Mouse (Mus musculus) spleen, adult 18-20 months (tissue): ENCODE results near the gene Olfr385.
"Not testable (repeated sequence)": the region's sequence is repeated elsewhere in the genome, so short reads cannot be mapped to it uniquely, and the experiment has no call there.

ENCODE experiments used
- DNase-seq, 2 experiments: peaks; one replicate each; pipeline ENCODE4 v3.0.0; 2022; ENCODE audit warnings: mixed read lengths in 2 of 2

Gene Olfr385

DNA sequence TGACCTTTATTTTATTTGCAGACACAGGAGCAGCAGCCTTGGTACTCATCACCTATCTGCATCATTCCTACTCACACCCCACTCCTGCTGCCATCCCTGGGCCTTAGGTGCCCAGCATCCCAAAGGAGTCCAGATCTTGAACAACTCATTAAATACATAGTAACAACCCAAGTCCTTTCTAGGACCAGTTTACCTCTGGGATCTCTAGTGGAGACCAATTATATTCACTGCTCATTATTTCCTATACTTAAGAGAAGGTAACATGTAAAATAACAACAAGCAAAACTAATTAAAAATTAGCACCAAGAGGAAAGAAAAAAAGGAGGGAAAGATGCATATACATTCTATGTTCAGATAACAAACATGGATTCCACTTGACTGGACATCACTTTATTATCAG is at the start of gene Olfr385:
Olfr385 (minus strand) TSS at position 101 of the 400 bp plus-strand sequence.
- no peak for DNase-seq

DNA sequence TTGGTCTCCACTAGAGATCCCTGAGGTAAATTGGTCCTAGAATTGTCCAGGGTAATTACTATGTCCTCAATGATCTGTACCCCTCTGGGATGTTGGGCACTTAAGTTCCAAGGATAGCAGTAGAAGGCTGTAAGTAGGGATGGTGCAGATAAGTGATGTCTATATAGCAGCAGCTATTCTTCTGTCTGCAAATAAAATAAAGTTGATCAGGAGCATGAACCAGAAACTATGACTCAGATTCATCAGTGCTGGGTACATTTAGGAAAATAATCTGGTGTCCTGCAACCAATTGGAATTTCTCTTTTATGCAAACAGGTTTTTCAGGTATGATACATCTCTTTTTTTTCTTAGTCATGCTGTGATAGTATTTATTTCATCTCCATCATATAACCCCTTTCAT is 5.5 kb upstream of the Olfr385 start, which contains the start of gene Olfr384:
Olfr384 (plus strand) TSS at position 301 of the 400 bp plus-strand sequence.
- no peak for DNase-seq

DNA sequence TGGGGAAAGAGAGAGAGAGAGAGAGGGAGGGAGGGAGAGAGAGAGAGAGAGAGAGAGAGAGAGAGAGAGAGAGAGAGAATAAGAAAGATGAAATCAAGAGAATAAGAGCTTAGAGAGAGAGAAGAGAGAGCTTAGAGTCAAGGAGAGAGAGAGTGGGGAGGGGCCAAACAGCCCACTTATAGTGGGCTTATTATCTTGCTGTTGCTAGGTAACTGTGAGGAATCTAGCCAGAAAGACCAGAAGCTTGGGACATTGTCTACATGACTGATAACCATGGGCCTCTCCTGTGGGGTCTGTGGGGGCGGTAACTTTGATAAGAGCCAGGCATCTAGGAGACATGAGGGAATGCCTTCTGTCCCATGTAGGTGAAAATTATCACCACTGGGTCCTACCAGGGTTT is 9.6 kb downstream of the Olfr385 start:
- not testable (repeated sequence) for DNase-seq

DNA sequence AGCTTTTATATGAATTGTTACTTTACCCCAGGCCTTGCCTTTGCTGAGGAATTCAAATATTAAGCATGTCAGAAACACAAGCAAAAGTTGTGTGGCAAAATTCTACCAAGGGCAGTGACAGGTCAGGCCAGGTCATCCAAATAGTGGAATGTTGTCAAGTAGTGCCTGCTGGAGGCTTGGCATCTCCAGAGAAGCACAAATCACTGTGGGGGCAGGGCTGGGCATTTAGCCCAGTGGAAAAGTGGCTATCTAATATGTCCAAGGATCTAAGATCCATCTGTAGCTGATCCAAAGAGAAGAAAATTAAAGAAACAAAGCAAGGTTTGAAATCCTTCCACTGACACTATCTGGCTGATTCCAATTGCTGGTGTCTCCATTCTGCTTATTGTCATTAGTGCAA is 12.9 kb downstream of the Olfr385 start:
- DNase-seq: no peak
